Mouse (Mus musculus) thymus, postnatal 10 days (tissue): Measurements from ENCODE around the gene Snta1.

Source experiments
- DNase-seq, 2 experiments: peaks; one replicate each; pipeline ENCODE4 v3.0.0; 2021; ENCODE audit warnings: low spot score in 2 of 2

Gene Snta1

GRCm38 (mm10) chr2:154407643-154408445 is at the start of gene Snta1:
Gene Snta1 (minus strand): TSS chr2:154408099.
- DNase-seq = peak; percentile 36 to 58

- DNase-seq = no peak
Observed at GRCm38 (mm10) chr2:154456621-154457020, 48.7 kb upstream of the Snta1 start.

GRCm38 (mm10) chr2:154455776-154456175 is 47.9 kb upstream of the Snta1 start:
- no peak for DNase-seq

- no peak for DNase-seq
Observed at GRCm38 (mm10) chr2:154454605-154455004, 46.7 kb upstream of the Snta1 start.

- DNase-seq = no peak
Observed at GRCm38 (mm10) chr2:154454099-154454498, 46.2 kb upstream of the Snta1 start.

GRCm38 (mm10) chr2:154452951-154453350 is 45.1 kb upstream of the Snta1 start:
- DNase-seq = no peak

- no peak for DNase-seq
Observed at GRCm38 (mm10) chr2:154448633-154449032, 40.7 kb upstream of the Snta1 start.

GRCm38 (mm10) chr2:154447821-154448220 is 39.9 kb upstream of the Snta1 start:
- no peak for DNase-seq

- DNase-seq = no peak
Observed at GRCm38 (mm10) chr2:154440453-154440852, 32.6 kb upstream of the Snta1 start.

- no peak for DNase-seq
Observed at GRCm38 (mm10) chr2:154437191-154437527, 29.3 kb upstream of the Snta1 start.

- peak in 1 of 2 experiments; percentile 51 for DNase-seq
Observed at GRCm38 (mm10) chr2:154436458-154437190, 28.7 kb upstream of the Snta1 start, which contains the start of gene Cbfa2t2. Gene Cbfa2t2 (plus strand): TSS chr2:154436481.

GRCm38 (mm10) chr2:154436076-154436457 is 28.2 kb upstream of the Snta1 start:
- DNase-seq = peak; percentile 98 to 99

- no peak for DNase-seq
Observed at GRCm38 (mm10) chr2:154434690-154435089, 26.8 kb upstream of the Snta1 start.

- DNase-seq = no peak
Observed at GRCm38 (mm10) chr2:154433391-154433790, 25.5 kb upstream of the Snta1 start.

GRCm38 (mm10) chr2:154432696-154433095 is 24.8 kb upstream of the Snta1 start:
- no peak for DNase-seq

GRCm38 (mm10) chr2:154430566-154430965 is 22.7 kb upstream of the Snta1 start:
- no peak for DNase-seq

GRCm38 (mm10) chr2:154427853-154428360 is 20.0 kb upstream of the Snta1 start:
- DNase-seq = no peak

- no peak for DNase-seq
Observed at GRCm38 (mm10) chr2:154426905-154427852, 19.3 kb upstream of the Snta1 start.

- no peak for DNase-seq
Observed at GRCm38 (mm10) chr2:154426188-154426904, 18.4 kb upstream of the Snta1 start.

GRCm38 (mm10) chr2:154425522-154425921 is 17.6 kb upstream of the Snta1 start:
- no peak for DNase-seq

GRCm38 (mm10) chr2:154423548-154423947 is 15.6 kb upstream of the Snta1 start:
- no peak for DNase-seq
